Mouse (Mus musculus): ENCODE measurements around the gene Gm13276.
"Not testable (repeated sequence)": the region's sequence is repeated elsewhere in the genome, so short reads cannot be mapped to it uniquely, and the experiment has no call there.

The Gm13276 gene

GRCm38 (mm10) chr4:88785409-88785808, at the start of gene Gm13276:
Gene Gm13276, plus strand, starts transcription at chr4:88785709.
- DNase-seq (ENCODE audit: low spot score): not testable (repeated sequence)

- DNase-seq (ENCODE audit: low spot score): peak; percentile 76
These were observed 47.0 kb upstream of the Gm13276 start for GRCm38 (mm10) chr4:88738480-88738879.

GRCm38 (mm10) chr4:88739036-88739435, 46.5 kb upstream of the Gm13276 start:
- no peak for DNase-seq (ENCODE audit: low spot score)

- no peak for DNase-seq (ENCODE audit: low spot score)
These were observed 44.1 kb upstream of the Gm13276 start for GRCm38 (mm10) chr4:88741426-88741825.

GRCm38 (mm10) chr4:88742771-88743371, 42.6 kb upstream of the Gm13276 start:
- no peak for DNase-seq (ENCODE audit: low spot score)

GRCm38 (mm10) chr4:88744207-88744606, 41.3 kb upstream of the Gm13276 start:
- DNase-seq (ENCODE audit: low spot score): no peak

- no peak for DNase-seq (ENCODE audit: low spot score)
These were observed 35.6 kb upstream of the Gm13276 start for GRCm38 (mm10) chr4:88749926-88750325.

- DNase-seq (ENCODE audit: low spot score): peak; percentile 62
These were observed 30.6 kb upstream of the Gm13276 start, which contains the start of gene Gm13271 for GRCm38 (mm10) chr4:88754818-88755340. Gene Gm13271, plus strand, starts transcription at chr4:88754868.

- DNase-seq (ENCODE audit: low spot score): peak; percentile 12
These were observed 28.7 kb upstream of the Gm13276 start for GRCm38 (mm10) chr4:88756581-88757513.

- peak; percentile 87 for DNase-seq (ENCODE audit: low spot score)
These were observed 27.9 kb upstream of the Gm13276 start for GRCm38 (mm10) chr4:88757628-88758031.

- DNase-seq (ENCODE audit: low spot score): not testable (repeated sequence)
These were observed 26.8 kb upstream of the Gm13276 start for GRCm38 (mm10) chr4:88758751-88759150.

GRCm38 (mm10) chr4:88759610-88760268, 25.8 kb upstream of the Gm13276 start, which contains the start of gene Gm13283:
Gene Gm13283, plus strand, starts transcription at chr4:88760119.
- peak; percentile 22 for DNase-seq (ENCODE audit: low spot score)

- peak; percentile 80 for DNase-seq (ENCODE audit: low spot score)
These were observed 25.1 kb upstream of the Gm13276 start for GRCm38 (mm10) chr4:88760431-88760830.

GRCm38 (mm10) chr4:88761776-88762175, 23.7 kb upstream of the Gm13276 start:
- DNase-seq (ENCODE audit: low spot score): peak; percentile 71

- DNase-seq (ENCODE audit: low spot score): peak; percentile 10
These were observed 23.2 kb upstream of the Gm13276 start for GRCm38 (mm10) chr4:88762341-88762740.

GRCm38 (mm10) chr4:88763384-88764018, 22.0 kb upstream of the Gm13276 start:
- peak; percentile 56 for DNase-seq (ENCODE audit: low spot score)

- DNase-seq (ENCODE audit: low spot score): not testable (repeated sequence)
These were observed 12.0 kb upstream of the Gm13276 start, which contains the start of gene Gm13290 for GRCm38 (mm10) chr4:88773534-88773933. Gene Gm13290, plus strand, starts transcription at chr4:88773834.

GRCm38 (mm10) chr4:88776622-88777021, 8.9 kb upstream of the Gm13276 start, which contains the start of gene Gm13289:
Gene Gm13289, plus strand, starts transcription at chr4:88776922.
- DNase-seq (ENCODE audit: low spot score): not testable (repeated sequence)

- not testable (repeated sequence) for DNase-seq (ENCODE audit: low spot score)
These were observed 6.0 kb upstream of the Gm13276 start, which contains the start of gene Gm13272 for GRCm38 (mm10) chr4:88779550-88779949. Gene Gm13272, plus strand, starts transcription at chr4:88779850.

- not testable (repeated sequence) for DNase-seq (ENCODE audit: low spot score)
These were observed 5.2 kb upstream of the Gm13276 start for GRCm38 (mm10) chr4:88780320-88780719.

GRCm38 (mm10) chr4:88781831-88782230, 3.7 kb upstream of the Gm13276 start, which contains the start of gene Ifnz:
Gene Ifnz, plus strand, starts transcription at chr4:88782131.
- DNase-seq (ENCODE audit: low spot score): not testable (repeated sequence)

Measured in urinary bladder, postnatal 14 days (tissue).